8 mouse cellular contexts compared by ENCODE assay signal in the genomic region with DNA sequence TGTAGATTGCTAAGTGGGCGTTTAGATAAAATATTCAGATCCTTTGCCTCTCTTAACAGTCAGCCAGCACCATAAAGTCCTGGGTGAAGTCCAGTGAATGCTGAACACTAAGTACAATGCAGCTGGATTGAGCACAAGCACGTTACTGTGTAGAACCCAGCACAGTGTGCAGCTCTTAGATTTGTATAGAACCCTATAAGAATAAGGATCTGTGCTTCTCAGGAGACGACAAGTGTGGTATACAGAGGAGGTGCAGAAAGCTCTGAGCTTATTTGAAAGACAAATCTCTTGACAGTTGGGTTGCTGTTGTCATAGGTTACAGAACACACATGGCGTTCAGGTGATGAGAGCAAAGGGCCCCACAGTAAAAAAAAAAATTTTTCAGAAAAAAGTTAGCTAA. TPM values are rescaled to one million over a fixed set of nuclear protein-coding genes. Genes with fewer than 3 reads are reported as not detected.
DNase-seq lines count a peak whose midpoint lies in the region; ATAC-seq and TF ChIP-seq lines count a peak whose summit lies in the region.

No protein-coding gene starts in this region.

- H3K27me3 ChIP-seq in heart, adult 2 months (ENCODE audit: control insufficient read depth, insufficient read depth, low read length): no peaks in the 10 kb centered on the region
- no peaks in the 10 kb centered on the region; the same call in 1 of the 2 replicates for H3K27me3 ChIP-seq in midbrain, embryonic 11.5 days (ENCODE audit: control insufficient read depth, insufficient read depth, low read length)
- H3K27me3 ChIP-seq in midbrain, embryonic 15.5 days (replicated peaks): no peaks in the 10 kb centered on the region
- no peaks in the 10 kb centered on the region for H3K27me3 ChIP-seq in limb, embryonic 14.5 days (ENCODE audit: control insufficient read depth, insufficient read depth, low read length)
- H3K27me3 ChIP-seq in stomach, postnatal 0 days (ENCODE audit: control insufficient read depth, insufficient read depth, low read length): no peaks in the 10 kb centered on the region

- peaks cover 3% of the 10 kb centered on the region for H3K36me3 ChIP-seq in heart, adult 2 months (ENCODE audit: control insufficient read depth, insufficient read depth, low read length)
- H3K36me3 ChIP-seq in midbrain, embryonic 11.5 days (ENCODE audit: control insufficient read depth, insufficient read depth, low read length): no peaks in the 10 kb centered on the region
- H3K36me3 ChIP-seq in midbrain, embryonic 15.5 days (replicated peaks): no peaks in the 10 kb centered on the region
- H3K36me3 ChIP-seq in limb, embryonic 14.5 days (ENCODE audit: control insufficient read depth, insufficient read depth, low read length): no peaks in the 10 kb centered on the region
- H3K36me3 ChIP-seq in stomach, postnatal 0 days (ENCODE audit: control insufficient read depth, insufficient read depth, low read length): no peaks in the 10 kb centered on the region

- no peak for ATAC-seq in midbrain, embryonic 11.5 days (ENCODE audit: low FRiP score)
- ATAC-seq in midbrain, embryonic 15.5 days (replicated peaks): no peak
- no peak for ATAC-seq in limb, embryonic 14.5 days (ENCODE audit: low FRiP score, low read depth)
- no peak for ATAC-seq in stomach, postnatal 0 days (ENCODE audit: low FRiP score, low TSS enrichment)

- no peak overlapping the region for H3K27ac ChIP-seq in heart, adult 2 months
- H3K27ac ChIP-seq in midbrain, embryonic 11.5 days (ENCODE audit: low read depth, low read length): no peak overlapping the region
- no peak overlapping the region for H3K27ac ChIP-seq in midbrain, embryonic 15.5 days
- no peak overlapping the region for H3K27ac ChIP-seq in limb, embryonic 14.5 days (replicated peaks; ENCODE audit: low read depth, low read length)
- no peak overlapping the region for H3K27ac ChIP-seq in stomach, postnatal 0 days (replicated peaks)

- TF ChIP-seq POLR2A in heart, adult 2 months (IDR thresholded peaks at IDR 0.05; ENCODE audit: insufficient read depth, low read depth, low read length): no peak
- TF ChIP-seq POLR2A in limb, embryonic 14.5 days (IDR thresholded peaks at IDR 0.05; ENCODE audit: borderline replicate concordance, extremely low read depth, insufficient read depth, insufficient read length): no peak

- H3K79me2 ChIP-seq in heart, adult 2 months (replicated peaks; ENCODE audit: control insufficient read depth, insufficient read depth, low read length): no peaks in the 10 kb centered on the region; the same call in 1 of the 2 replicates

- no peak for TF ChIP-seq EP300 in heart, adult 2 months (IDR thresholded peaks at IDR 0.05; ENCODE audit: insufficient read depth, low read depth, low read length)
- no peak for TF ChIP-seq EP300 in stomach, postnatal 0 days (optimal IDR thresholded peaks at IDR 0.05)

- H3K4me2 ChIP-seq in midbrain, embryonic 11.5 days: no peak overlapping the region
- H3K4me2 ChIP-seq in midbrain, embryonic 15.5 days: no peak overlapping the region
- peak overlapping the region; percentile 80 for H3K4me2 ChIP-seq in limb, embryonic 14.5 days (replicated peaks; ENCODE audit: low read depth, low read length, severe bottlenecking)
- H3K4me2 ChIP-seq in stomach, postnatal 0 days (replicated peaks; ENCODE audit: low read depth): peak overlapping the region; percentile 83

- TF ChIP-seq CTCF in heart, adult 2 months (IDR thresholded peaks at IDR 0.05): no peak
- TF ChIP-seq CTCF in stomach, postnatal 0 days (IDR thresholded peaks at IDR 0.05; ENCODE audit: low read depth): no peak

- H3K9ac ChIP-seq in heart, adult 2 months (ENCODE audit: low read depth, low read length): no peak overlapping the region
- no peak overlapping the region for H3K9ac ChIP-seq in midbrain, embryonic 11.5 days (ENCODE audit: low read length)
- no peak overlapping the region for H3K9ac ChIP-seq in midbrain, embryonic 15.5 days
- no peak overlapping the region for H3K9ac ChIP-seq in limb, embryonic 14.5 days (ENCODE audit: low read depth, low read length, severe bottlenecking)
- no peak overlapping the region for H3K9ac ChIP-seq in stomach, postnatal 0 days (ENCODE audit: low read length)

- H3K9me3 ChIP-seq in midbrain, embryonic 11.5 days (ENCODE audit: control insufficient read depth, low read length): no peaks in the 10 kb centered on the region
- no peaks in the 10 kb centered on the region for H3K9me3 ChIP-seq in midbrain, embryonic 15.5 days
- no peaks in the 10 kb centered on the region for H3K9me3 ChIP-seq in limb, embryonic 14.5 days (ENCODE audit: control insufficient read depth, low read length)
- H3K9me3 ChIP-seq in stomach, postnatal 0 days (ENCODE audit: control insufficient read depth, low read length): no peaks in the 10 kb centered on the region

- 71% methylated on average over 4 of the region's 4 CpGs for WGBS in heart, adult 2 months
- 60% methylated on average over 4 of the region's 4 CpGs for WGBS in midbrain, embryonic 11.5 days
- 48% methylated on average over 4 of the region's 4 CpGs for WGBS in midbrain, embryonic 15.5 days
- 38% methylated on average over 4 of the region's 4 CpGs for WGBS in limb, embryonic 14.5 days
- 34% methylated on average over 4 of the region's 4 CpGs for WGBS in stomach, postnatal 0 days

- H3K4me3 ChIP-seq in heart, adult 2 months: peak overlapping the region; percentile 94; the same call in 1 of the 2 replicates
- H3K4me3 ChIP-seq in midbrain, embryonic 11.5 days (ENCODE audit: low read depth, low read length): no peak overlapping the region
- no peak overlapping the region for H3K4me3 ChIP-seq in midbrain, embryonic 15.5 days
- 0 out of 2 replicates have a peak overlapping the region, but pooled peaks have one; percentile 84 for H3K4me3 ChIP-seq in limb, embryonic 14.5 days (replicated peaks; ENCODE audit: low read length)
- H3K4me3 ChIP-seq in stomach, postnatal 0 days (ENCODE audit: low read depth, low read length): peak overlapping the region; percentile 91; the same call in 1 of the 2 replicates

- intact Hi-C loops in heart, adult 2 months (cut with DNase I): loop anchor here (2.0 to 5.0 kb wide), 4 partner anchors 15 to 369 kb away; no protein-coding TSS in a partner anchor

- no peak for DNase-seq in heart, adult 2 months
- DNase-seq in heart, postnatal 4 days: no peak
- peak; percentile 86 for DNase-seq in midbrain, embryonic 11.5 days (ENCODE audit: low spot score, missing footprints)
- DNase-seq in limb, embryonic 14.5 days (ENCODE audit: low spot score): no peak
- DNase-seq in stomach, postnatal 0 days (ENCODE audit: low spot score): no peak
- DNase-seq in natural killer cell, adult 2 months (ENCODE audit: low spot score in 2 of 2): no peak
- no peak for DNase-seq in cerebellum, adult 9-11 months

- peaks cover 6% of the 10 kb centered on the region for H3K4me1 ChIP-seq in heart, adult 2 months (ENCODE audit: control insufficient read depth, insufficient read depth, low read length)
- peaks cover 7% of the 10 kb centered on the region for H3K4me1 ChIP-seq in midbrain, embryonic 11.5 days (ENCODE audit: control insufficient read depth, insufficient read depth, low read length)
- H3K4me1 ChIP-seq in midbrain, embryonic 15.5 days: peaks cover 7% of the 10 kb centered on the region; the same call in 1 of the 2 replicates
- peaks cover 12% of the 10 kb centered on the region for H3K4me1 ChIP-seq in limb, embryonic 14.5 days (ENCODE audit: control insufficient read depth, insufficient read depth, low read length)
- H3K4me1 ChIP-seq in stomach, postnatal 0 days (replicated peaks; ENCODE audit: control insufficient read depth, insufficient read depth): no peaks in the 10 kb centered on the region

RNA-seq across cellular contexts. Expression of gene Gng12, which starts 1.8 kb away (rescaled TPM):
- 10 to 100 TPM; 34.4 to 35.6 TPM for total RNA-seq in heart, adult 2 months (2021)
- polyA plus RNA-seq in heart, adult 2 months (2012; rRNA removed): 15.5 and 24.6 TPM in 2 replicates
- 10 to 100 TPM; 60.9 to 63.1 TPM for total RNA-seq in heart, postnatal 4 days (2021)
- polyA plus RNA-seq in midbrain, embryonic 11.5 days (2014; fragmentation: Nextera tagmentation; extraction: Ambion mirVana): 40.8 and 48.2 TPM in 2 replicates
- 27.9 and 29.2 TPM in 2 replicates for polyA plus RNA-seq in midbrain, embryonic 15.5 days (2015; fragmentation: Nextera tagmentation; extraction: Ambion mirVana)
- 32.5 and 39.3 TPM in 2 replicates for polyA plus RNA-seq in limb, embryonic 14.5 days (2012; rRNA removed)
- polyA plus RNA-seq in limb, embryonic 14.5 days (2014; fragmentation: Nextera tagmentation; extraction: Ambion mirVana): 102 and 107 TPM in 2 replicates
- polyA plus RNA-seq in stomach, postnatal 0 days (2015; fragmentation: Nextera tagmentation; extraction: Ambion mirVana): 164 and 166 TPM in 2 replicates

Comparison
In these comparisons a context has a peak if more than half of its experiments do, and no peak if none do; other contexts are left out.
1. H3K4me3 ChIP-seq: peak in heart, adult 2 months (single experiment), limb, embryonic 14.5 days (single experiment) and stomach, postnatal 0 days (single experiment); none in midbrain, embryonic 11.5 days (single experiment) and midbrain, embryonic 15.5 days (single experiment).
2. H3K4me2 ChIP-seq: peak in limb, embryonic 14.5 days (single experiment) and stomach, postnatal 0 days (single experiment); none in midbrain, embryonic 11.5 days (single experiment) and midbrain, embryonic 15.5 days (single experiment).